Mouse (Mus musculus) fat pad, adult 2 months (tissue): Measurements from ENCODE around the gene Nkap.
"Not testable (repeated sequence)": the region's sequence is repeated elsewhere in the genome, so short reads cannot be mapped to it uniquely, and the experiment has no call there.

Source experiments
- DNase-seq: peaks from one replicate; pipeline ENCODE4 v3.0.0-alpha.2; 2011; ENCODE audit warnings: low read depth, low spot score; ENCODE audit errors: extremely low read depth

Gene Nkap

DNA sequence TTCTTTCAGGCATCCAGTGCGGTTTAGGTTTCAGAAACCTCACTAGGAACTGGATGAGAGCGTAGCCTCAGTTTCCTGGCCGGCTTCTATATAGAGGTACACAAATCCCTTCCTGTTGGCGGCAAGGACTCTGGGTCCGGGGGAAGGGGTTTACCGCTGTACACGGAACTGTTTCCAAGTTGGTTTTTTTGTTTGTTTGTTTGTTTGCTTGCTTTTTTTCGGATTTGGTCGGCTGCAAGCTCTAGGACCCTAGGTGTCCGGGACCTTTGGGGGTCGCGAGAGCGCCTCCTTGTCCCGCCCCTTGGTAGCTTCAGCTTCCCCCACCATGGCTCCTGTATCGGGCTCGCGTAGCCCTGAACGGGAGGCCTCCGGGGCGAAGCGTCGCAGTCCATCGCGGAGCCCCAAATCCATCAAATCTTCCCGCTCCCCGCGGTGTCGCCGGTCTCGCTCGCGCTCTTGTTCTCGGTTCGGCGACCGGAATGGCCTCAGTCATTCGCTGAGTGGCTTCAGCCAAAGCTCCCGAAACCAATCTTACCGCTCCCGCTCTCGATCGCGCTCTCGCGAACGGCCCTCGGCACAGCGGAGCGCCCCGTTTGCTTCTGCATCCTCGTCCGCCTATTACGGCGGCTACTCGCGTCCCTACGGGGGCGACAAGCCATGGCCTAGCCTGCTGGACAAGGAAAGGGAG is at the start of gene Nkap:
Gene Nkap (plus strand): TSS at position 125 of the 688 bp plus-strand sequence.
- peak; percentile 21 for DNase-seq

DNA sequence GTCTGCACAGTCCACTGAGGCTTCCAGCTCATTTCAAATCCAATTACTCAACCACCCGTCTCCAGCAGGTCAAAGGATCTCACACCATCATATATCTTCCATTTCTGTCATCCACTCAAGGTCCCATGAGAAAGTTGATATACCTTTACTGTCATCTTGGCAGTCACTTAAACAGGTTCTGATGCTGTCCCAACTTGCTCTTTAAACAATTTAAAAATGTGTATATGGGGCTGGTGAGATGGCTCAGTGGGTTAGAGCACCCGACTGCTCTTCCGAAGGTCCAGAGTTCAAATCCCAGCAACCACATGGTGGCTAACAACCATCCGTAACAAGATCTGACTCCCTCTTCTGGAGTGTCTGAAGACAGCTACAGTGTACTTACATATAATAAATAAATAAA is 46.2 kb upstream of the Nkap start:
- not testable (repeated sequence) for DNase-seq

DNA sequence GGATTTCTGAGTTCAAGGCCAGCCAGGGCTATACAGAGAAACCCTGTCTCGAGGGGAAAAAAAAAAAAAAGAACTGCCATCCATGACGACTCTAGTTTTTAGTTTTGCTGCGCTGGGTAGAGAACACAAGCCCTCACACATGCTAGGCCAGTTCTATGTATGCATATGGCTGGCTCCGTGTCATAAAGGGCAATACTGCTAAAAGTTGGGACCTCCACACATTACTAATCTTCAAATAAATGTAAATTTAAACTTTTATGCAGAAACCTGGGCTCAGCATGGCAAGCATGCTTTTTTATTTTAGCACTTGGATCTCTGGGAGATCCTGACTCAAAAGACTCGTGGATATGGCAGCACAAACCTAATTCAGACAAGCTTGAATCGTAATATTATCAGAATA is 45.4 kb upstream of the Nkap start:
- no peak for DNase-seq

DNA sequence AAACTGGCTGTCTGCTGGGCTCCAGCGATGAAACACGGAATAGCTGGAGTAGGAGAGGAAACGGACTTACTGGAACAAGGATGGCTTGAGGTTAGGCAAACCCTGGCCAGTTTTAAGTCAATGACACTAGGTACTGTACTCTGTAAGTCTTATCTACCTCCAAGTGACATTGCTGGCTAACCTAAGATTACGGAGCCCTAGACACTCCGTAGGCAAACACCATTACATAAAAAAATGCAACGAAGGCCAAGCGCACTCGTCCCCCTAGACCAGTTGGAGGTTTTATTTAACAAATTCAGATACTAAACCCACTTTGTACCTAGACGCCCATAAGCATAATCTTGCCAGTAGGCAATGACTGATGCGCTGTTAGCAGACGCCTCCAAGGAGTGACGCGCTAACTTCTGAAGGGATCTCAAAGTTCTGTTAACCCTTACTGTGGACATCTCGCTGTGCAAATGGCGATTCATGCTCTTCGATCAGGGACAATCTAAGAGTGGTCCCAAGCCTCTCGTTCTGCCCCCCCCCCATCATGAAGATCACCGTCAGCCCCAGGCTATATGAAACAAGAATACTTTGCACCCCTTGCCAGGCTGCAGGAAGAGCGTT is 42.2 kb upstream of the Nkap start:
- DNase-seq = no peak

DNA sequence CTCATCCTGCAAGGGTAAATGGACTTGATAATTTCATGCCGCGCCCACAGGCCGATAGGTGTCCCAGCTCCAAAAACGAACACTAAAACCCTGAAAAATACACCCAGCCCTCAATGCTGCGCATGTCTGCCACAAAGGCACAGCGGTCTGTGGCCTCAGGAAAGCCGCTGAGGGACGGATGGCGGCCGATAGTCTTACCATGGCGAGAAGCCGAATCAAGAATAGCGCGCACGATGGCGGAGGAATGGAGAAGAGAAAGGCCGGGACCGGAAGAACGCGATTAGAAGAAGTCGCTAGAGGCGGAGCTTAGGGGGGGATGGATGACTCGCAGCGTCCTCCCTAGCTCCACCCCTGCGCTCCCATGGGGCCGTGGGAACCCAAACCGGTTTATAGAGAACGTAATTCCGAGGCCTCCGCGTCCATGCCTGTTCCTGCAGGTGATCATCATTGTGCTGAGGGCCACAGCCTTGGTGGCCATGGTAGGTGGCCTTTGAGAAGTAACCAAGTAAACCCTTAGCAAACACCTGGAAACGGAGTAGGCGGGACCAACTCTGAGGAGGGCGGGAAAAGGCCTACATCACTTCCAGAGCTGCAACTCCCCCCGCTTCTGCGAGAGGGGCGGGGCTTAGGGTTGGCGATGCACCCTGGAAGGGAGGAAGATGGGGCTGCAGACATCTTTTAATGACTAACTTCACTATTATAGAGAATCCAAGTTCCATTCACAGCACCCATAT is 41.5 kb upstream of the Nkap start, which contains the start of gene Rpl39:
Gene Rpl39 (minus strand): TSS at position 476 of the 734 bp plus-strand sequence.
- peak; percentile 18 for DNase-seq

DNA sequence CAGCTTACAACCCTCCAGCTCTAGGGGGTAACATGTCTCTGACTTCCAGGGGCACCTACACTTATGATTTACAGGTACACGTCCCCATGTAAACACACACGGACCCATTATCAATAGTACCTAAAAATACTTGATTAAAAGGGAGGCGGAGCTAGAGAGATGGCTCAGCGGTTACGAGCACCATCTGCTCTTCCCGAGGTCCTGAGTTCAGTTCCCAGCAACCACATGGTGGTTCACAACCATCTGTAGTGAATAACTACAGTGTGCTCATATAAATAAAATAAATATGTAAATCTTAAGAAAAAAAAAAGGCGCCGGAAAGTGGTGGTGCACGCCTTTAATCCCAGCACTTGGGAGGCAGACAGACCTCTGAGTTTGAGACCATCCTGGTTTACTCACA is 40.9 kb upstream of the Nkap start:
- DNase-seq = no peak

DNA sequence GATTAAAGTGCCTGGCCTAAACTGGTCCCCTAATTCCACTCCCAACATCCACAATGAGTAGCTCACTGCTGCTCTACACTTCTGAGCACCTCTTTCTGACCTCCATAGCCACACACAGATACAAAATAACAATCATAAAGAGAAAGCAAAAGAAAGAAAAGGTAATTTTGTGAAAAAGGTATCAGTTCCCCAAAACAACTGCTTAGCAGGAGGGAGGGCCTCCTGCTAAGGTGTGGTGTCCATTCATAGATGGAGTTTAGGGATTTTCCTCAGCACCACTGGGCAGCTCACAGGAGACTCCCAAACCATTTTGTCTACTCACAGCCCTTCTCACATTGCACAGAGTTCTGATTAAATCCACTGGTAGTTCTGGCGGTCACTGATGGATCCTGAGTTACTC is 37.8 kb upstream of the Nkap start:
- DNase-seq = no peak

DNA sequence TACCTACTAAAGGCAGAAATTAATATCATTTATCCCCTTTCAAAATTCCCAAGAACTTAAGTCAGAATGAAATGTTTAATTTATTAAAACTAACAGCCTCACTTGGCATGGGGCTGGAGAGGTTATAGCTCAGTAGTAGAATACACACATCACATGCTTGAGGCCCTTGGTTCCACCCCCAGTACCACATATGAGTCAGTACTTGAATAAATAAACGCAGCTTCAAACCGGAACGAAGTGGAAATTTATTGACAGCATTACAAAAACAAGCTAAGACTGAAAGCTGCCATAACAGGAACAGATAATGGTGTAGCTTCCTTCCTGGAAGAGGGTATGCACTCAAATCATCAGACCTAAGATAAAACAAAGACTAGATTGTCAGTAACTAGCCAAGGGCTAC is 35.1 kb upstream of the Nkap start:
- DNase-seq = no peak

DNA sequence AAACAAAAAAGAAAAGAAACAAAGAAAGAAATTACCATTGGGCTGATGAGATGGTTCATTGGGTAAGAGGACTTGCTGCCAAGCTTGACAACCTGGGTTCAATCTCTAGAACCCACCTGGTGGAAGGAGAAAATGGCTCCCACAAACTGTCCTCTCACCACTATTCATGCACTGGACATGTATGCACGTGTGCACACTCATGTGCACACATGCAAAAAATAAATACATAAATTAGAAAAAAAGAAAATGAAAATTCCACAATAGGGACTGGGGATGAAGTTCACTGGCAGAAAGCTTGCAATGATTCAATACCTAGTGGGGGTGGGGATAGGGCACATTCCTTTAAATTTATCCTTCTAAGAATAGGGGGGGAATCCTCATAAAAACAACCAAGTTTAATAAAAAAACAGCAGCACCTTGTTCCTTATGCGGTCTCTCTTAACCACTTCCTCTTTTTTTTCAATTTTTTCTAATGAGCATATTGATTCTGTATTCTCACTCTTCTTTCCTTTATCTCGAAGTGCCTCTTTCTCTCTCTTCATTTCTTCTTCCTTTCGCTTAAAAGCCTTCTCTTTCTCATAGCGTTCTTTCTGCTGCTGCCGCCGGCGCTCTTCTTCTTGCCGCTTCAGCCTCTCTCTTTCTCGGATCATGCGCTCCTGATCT is 31.4 kb upstream of the Nkap start:
- DNase-seq = no peak

DNA sequence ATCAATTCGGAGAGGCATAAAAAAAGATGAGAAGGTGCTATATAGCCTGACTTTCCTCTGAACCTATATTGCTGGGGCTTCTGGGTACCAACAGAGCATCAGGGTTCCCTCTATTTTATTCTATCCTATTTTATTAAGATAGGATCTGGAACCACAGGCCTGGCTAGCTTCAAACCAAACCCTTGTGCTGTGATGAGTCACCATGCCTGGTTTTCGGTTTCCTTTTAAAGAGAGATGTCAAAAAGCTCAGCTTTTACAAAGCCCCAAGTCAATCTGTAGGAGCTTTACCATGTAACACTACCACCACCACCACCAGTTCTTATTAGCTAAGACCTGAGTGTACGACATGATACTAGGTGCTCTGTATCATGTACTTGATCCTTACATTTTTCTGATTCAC is 27.9 kb upstream of the Nkap start:
- DNase-seq = no peak

DNA sequence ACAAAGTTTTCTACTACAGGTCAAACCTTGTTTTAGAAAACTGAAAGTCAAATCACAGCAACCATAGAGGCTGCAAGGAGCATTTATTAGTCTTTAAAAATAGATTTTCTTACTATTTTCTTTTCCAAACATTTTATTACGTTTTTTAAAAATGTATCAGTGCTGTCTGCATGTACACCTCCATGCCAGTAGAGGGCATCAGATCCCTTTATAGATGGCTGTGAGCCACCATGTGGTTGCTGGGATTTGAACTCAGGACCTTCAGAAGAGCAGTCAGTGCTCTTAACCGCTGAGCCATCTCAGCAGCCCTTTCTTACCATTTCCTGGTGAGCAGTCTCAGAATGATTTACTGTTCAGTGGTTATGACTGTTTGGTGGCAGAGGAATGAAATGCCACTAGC is 22.8 kb upstream of the Nkap start:
- DNase-seq = no peak

DNA sequence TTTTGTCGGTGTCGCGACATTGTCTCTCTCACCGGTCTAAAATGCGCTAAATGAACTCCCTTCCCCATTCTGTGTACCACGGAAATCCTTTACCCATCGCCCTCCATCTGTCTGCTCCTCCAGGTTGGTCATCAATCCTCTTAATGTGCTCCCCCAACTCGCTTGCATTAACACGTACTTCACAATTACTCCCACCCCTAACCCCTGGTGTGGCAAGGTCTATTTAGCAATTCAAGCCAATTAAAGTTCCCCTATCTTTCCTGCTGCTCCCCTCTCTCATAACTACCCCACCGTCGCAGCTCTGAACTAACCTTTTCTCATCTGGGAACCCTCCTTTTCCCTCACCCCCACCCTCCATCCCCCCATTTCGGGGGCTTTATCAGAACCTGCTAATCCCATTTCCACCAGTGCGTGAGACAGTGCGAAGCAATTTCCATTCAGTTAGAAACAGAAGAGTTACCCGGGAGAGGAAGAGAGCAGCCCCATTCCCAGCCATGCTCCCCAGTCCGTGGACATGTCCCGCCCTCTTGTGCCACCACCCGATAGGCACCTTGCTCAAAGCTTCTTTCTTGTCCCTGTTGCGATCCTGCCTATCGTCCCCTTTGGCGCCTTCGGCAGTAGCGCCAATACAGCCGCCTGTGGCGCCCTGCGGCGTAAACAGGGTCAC is 16.9 kb upstream of the Nkap start:
- DNase-seq = no peak

DNA sequence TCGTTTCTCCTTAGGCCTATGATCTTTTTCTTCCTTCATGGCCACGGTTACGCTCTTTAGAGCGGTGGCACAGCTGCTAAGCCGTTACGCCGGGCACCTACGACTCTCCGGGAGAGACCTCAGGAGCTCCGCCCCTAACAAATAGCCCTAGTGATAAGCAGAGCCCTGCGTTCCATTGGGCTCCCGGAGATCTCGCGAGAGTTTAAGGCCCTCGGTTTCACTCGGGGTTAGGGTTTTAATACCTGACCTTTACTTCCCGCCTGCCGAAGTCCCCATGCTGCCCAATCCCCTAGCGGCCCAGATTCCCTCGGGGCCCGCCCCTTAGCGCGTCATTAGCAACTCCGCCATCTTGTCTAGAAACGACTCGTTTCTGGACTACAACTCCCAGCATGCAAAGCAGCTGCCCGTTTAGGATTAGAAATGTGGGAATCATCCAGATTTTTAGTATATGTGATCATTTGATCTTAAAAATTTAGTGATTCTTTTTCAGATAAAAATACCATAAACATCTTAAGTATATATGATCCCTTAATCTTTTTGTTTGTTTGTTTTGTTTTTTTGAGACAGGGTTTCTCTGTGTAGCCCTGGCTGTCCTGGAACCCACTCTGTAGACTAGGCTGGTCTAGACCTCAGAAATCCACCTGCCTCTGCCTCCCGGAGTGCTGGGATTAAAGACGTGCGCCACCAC is 16.3 kb upstream of the Nkap start, which contains the start of gene Upf3b:
Gene Upf3b (minus strand): TSS at position 130 of the 688 bp plus-strand sequence.
- DNase-seq = peak; percentile 65

DNA sequence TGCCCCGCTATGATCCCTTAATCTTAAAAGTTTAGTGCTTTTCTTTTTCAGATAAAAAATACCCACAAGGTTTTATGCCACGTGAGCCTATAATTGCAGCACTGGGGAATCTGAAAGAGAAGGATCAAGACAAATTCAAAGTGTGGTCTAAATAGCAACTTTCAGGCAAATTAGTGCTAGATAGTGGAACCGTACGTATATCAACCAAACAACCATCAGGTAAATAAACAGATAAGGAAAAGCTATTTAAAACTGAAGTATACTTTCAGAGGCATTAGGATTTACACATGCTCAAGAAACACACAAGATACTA is 15.8 kb upstream of the Nkap start:
- DNase-seq = no peak

DNA sequence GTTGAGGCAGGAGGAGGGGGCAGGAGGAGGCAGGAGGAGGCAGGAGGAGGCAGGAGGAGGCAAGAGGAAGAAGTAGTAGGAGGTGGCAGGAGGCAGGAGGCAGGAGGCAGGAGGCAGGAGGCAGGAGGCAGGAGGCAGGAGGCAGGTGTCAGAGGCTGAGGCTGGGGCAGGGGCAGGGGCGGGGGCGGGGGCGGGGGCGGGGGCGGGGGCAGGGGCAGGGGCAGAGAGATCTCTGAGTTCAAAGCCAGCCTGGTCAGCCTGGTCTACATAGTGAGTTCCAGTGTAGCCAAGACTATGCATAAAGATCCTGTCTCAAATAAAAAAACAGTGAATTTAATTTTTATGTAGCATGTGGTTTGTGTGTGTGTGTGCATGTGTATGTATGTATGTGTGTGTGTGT is 9.5 kb upstream of the Nkap start:
- no peak for DNase-seq

DNA sequence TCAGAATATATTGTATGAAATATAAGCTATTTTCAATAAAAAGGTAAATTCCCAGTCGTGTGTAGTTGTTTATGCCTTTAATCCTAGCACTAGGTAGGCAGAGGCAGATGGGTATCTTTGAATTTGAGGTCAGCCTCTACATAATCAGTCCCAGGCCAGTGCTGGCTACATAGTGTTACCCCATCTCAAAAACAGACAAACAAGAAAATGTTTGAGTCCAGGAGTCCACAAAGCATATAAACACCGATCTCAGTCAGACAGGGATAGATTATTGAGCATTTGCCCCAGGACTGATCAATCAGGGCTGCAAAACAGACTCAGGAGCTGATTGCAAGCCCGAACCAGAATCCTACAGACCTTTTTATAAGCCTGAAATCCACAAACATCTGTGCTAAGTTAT is 7.0 kb upstream of the Nkap start:
- DNase-seq = no peak

DNA sequence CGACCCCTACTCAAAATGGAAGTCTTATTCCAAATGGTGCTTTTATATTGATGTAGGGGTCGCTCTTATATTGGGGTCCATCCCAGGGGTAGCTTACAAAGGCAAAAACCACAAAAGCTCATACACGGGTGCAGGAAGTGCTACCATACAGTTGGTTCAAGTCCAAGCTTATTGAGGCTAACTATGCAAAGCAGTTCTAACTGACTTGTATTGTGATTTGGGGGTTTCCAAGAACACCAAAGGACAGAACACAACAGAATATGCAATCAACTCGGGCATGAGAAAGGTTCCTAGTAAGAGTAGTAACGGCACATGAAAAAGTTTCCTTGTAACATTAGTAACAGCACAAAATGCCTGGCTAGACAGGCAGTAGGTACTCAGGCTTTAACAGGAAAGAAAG is 6.4 kb upstream of the Nkap start:
- DNase-seq = no peak

DNA sequence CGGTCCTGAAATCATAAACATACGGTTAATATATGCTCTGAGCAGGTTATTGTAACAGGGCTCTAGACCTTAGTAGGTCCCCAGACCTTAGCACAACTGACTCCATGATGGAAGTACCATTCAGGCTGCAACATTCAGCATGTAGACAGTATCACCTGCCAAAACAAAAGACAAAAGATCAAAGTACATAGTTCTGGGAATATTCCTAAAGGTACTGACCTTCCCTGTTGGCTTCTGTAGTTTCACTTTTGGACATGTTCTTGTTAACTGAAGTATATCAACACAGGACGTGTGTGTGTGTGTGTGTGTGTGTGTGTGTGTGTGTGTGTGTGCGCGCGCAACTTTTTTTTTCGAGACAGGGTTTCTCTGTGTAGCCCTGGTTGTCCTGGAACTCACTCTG is 1.1 kb upstream of the Nkap start:
- DNase-seq = no peak

DNA sequence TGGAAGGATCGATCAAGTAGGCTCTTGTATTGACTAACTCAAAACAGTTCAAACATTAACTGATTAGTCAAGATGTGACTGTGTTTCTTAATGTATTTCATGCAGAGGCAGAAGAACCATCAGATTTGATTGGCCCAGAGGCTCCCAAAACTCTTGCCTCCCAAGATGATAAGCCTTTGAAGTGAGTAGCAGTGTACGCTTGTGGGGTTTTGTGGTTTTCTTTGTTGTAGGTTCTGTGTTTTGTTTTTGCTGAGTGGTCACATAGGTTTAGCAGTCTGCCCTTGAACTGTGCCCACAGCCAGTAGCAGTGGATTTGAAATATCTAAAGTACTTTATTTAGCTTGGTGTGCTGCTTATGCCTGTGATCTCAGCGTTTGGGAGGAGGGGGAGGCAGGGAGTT is 15.1 kb downstream of the Nkap start:
- DNase-seq = no peak

DNA sequence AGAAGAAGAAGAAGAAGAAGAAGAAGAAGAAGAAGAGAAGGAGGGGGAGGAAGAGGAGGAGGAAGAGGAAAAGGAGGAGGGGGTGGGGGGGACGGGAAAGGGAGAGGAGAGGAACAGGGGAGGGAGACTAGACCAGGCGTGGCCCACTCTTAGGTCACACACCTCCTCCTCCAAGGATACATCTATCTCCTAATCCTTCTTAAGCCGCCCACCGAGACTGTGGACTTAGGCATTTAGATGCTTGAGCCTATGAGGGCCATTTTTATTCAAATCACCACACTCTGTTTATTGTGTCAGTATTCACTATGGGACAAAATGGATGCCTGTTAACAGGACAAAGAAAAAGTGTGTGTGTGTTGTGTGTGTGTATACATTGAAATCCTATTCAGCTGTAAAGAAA is 17.9 kb downstream of the Nkap start:
- DNase-seq = not testable (repeated sequence)

DNA sequence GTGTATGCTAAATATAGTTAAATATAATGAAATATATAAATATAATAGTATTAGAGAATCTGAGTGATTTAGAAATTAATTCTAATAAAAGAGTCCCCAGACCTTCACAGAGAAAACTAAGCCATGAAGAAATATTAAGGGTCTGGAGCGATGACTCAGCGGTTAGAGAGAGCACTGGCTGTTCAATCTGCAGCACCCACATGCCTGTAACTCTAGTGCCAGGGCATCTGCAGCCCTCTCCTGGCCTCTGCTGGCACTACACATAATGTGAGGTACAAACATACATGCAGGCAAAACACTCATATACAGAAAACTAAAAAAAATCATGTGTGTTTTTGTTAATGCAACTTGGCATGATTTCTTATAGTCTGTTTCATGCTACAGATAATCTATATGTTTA is 18.4 kb downstream of the Nkap start:
- DNase-seq = no peak
